Mouse (Mus musculus): ENCODE data around the gene Klhl22.
A peak's percentile ranks its signal among the peaks of the same experiment; 100 is the strongest.

Gene Klhl22

DNA sequence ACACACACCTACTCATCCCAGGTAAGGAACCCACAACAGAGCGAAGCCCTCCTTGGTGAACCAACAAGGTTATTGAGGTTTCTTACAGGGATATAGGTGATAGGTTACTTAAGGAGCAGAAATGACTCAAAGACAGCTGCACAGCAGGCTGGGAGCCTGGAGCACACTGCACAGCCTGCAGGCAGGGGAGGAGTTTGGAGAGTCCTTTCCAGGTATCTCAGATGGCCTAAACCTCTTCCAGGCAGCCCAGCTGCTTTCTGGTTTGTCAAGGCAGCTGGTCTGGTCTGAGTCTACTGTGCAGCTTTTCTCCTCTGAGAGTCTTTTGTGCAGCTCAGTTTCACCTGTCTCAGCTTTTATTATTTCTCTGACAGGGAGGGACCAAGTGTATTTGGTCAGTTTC lies 1.7 kb upstream of the Klhl22 start:
- no peak for DNase-seq (ENCODE audit: low spot score)

DNA sequence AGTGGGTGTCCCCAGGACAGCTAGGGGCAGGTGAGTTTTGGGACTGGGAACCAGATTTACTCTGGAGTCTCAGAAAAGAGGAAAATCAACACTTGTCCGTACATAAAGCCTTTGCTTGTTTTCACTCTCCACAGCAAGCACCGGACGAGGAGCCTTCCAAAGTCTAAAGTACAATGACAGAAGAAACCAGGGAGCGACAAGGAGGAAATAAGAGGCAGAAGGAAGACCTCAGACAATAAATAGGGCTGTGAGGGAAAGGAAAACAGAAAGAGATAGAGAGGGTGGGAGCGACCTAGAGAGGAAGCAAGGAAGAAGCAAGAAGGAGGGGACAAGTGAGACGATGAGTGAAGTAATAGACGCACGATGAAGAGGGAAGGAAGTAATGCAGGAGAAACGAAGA lies 516 bp upstream of the Klhl22 start:
- DNase-seq (ENCODE audit: low spot score): no peak

DNA sequence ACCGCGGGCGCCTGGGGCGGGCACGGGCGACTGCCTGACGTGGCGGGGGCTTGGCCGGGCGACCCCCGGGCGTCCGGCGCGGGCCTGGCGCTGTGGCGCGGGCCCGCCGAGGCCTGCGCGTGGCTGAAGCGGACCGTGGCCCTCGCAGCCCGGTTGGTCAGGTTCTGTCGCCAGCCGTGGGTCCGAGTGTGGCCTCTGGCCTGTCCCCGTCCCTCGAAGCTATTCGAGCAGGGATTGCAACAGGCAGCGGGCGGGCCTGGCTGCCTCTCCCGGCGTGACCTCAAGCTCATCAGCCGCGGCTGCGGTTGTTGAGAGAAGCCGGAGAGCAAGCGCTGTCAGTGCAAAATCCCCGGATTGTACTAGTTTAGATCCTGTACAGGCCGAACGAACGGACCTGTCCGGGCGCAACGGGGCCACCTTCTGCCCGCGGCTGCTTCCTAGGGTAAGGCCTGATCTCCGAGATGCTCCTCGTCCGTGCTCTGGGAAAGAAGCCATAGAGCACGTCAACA lies 449 bp downstream of the Klhl22 start:
- DNase-seq (ENCODE audit: low spot score): peak; percentile 39

- no peak for DNase-seq (ENCODE audit: low spot score)
Observed at GRCm38 (mm10) chr16:17760657-17761056, 1.2 kb downstream of the Klhl22 start.

DNA sequence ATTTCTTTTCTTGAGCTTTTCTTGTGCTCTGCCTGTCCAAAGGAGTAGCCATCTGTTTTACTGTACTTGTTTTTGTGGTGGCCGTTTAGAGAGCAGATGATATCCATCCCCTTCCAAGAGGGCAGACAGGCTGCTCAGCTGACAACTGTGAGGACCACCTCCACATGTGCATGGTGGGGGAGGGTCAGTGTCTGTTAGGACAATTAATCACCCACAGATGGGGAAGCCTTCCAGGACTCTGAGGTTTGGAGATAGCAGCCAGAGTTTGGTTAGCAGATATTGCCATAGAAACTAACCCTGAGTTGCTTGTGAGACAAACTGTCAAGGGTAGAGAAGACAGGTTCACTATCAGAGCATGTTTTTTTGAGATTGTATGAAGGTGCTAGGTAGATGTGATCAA lies 1.7 kb downstream of the Klhl22 start:
- DNase-seq (ENCODE audit: low spot score): no peak

DNA sequence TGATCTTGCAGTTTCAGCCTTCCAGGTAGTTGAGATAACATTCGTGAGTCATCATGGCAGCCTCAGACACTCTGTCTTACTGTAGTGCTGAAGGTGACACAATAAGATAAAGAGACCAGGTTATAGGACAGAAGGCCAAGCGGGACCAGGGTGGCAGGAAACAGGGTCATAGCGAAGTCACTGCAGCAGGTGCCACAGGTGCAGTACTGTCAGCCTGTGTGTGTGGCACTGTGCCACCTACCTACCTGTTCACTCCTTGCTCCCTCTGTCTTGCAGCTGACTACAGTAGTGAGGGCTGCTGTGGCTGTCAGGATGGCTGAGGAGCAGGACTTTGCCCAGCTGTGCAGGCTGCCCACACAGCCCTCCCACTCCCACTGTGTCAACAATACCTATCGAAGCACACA lies 4.7 kb downstream of the Klhl22 start:
- DNase-seq (ENCODE audit: low spot score): no peak

DNA sequence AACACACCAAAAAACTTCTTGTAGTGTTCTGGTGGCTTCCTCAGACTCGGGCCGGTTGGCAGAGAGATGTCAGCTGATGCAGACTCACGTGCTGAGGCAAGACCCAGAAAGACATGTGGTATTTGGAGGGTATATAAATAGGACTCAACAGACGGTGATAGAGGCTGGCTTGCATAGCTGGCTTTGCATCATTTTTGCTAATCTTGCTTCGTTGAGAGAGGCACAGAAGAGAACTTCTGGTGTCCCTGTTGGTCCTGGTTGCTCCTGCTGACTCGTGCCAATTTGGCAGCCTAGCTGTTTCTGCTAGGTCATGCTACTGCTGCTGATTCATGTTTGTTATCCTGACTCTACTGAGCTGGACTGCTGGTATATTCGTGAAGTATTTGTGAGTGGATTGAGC lies 9.4 kb downstream of the Klhl22 start:
- no peak for DNase-seq (ENCODE audit: low spot score)

GRCm38 (mm10) chr16:17771117-17771865 lies 11.9 kb downstream of the Klhl22 start:
- no peak for DNase-seq (ENCODE audit: low spot score)

DNA sequence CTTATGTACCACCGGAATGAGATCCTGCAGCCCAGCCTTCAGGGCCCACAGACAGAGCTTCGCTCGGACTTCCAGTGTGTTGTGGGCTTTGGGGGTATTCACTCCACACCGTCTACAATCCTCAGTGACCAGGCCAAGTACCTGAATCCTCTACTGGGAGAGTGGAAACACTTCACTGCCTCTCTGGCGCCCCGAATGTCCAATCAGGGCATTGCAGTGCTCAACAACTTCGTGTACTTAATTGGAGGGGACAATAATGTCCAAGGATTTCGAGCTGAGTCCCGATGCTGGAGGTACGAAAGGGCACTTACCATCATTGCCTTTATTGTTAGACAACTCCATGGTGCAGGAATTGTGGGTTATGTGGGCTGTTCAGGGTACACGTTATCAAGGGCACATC lies 17.4 kb downstream of the Klhl22 start:
- DNase-seq (ENCODE audit: low spot score): peak; percentile 32

GRCm38 (mm10) chr16:17778223-17778622 lies 18.8 kb downstream of the Klhl22 start:
- no peak for DNase-seq (ENCODE audit: low spot score)

DNA sequence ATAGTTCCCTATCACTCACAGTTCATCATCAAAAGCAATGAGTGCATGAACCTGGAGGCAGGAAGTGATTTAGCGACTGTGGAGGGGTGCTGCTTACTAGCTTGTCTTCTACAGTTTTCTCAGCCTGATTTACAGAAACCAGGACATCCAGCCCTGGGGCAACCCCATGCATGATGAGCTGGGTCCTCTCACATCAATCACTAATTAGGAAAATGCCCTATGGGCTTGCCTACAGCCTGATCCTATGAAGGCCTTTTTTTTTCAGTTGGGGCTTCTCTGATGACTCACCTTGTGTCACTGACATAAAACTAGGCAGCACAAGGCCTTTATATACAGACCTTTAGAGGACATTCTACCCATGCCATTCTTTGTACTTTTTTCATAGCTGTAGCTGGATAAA lies 20.3 kb downstream of the Klhl22 start:
- no peak for DNase-seq (ENCODE audit: low spot score)

GRCm38 (mm10) chr16:17785337-17785736 lies 25.9 kb downstream of the Klhl22 start:
- no peak for DNase-seq (ENCODE audit: low spot score)

DNA sequence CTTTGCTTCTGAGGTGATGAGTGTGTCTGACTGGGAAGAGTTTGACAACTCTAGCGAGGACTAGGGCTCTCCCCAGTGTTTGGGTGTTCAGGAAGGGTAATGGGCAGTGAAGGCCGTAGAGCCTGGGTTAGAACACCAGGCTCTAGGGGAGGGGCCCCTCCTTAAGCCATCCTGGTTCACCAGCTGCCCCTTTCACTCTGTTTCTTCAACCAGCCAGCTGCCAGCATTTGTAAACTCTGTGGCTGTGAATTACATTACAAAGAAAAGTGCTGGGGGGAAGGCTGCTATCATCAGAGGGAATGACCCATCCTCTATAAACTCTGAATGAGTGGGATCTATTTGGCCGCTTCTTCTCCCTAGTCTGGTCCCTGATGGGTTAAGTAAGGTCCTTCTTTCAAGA lies 33.3 kb downstream of the Klhl22 start:
- DNase-seq (ENCODE audit: low spot score): no peak

GRCm38 (mm10) chr16:17794047-17794446 lies 34.6 kb downstream of the Klhl22 start:
- DNase-seq (ENCODE audit: low spot score): no peak

GRCm38 (mm10) chr16:17795643-17796042 lies 36.2 kb downstream of the Klhl22 start:
- no peak for DNase-seq (ENCODE audit: low spot score)

DNA sequence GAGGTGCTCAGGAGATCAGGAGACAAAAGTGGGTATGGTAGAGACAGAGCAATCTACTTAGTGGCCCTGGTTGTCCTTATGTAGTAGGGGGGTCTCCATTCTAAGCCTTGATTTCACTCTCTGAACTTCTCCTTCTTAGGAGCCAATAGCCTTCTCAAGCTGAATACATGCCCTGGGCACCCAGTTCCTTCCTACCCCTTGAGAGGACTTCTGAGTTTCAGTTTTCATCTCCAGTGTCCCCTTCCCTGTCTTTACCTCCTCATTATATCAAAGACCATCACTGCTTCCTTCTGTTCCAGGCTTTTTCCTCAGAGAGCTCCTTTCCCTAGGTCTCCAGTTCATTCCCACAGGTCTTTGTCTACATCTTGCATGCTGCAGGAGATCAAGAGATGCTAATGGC lies 37.1 kb downstream of the Klhl22 start:
- DNase-seq (ENCODE audit: low spot score): no peak

- DNase-seq (ENCODE audit: low spot score): peak; percentile 56
Observed at GRCm38 (mm10) chr16:17796971-17797811, 37.8 kb downstream of the Klhl22 start, which contains the start of gene Scarf2. Gene Scarf2, plus strand, starts transcription at chr16:17797282.

GRCm38 (mm10) chr16:17797812-17798311 lies 38.4 kb downstream of the Klhl22 start:
- DNase-seq (ENCODE audit: low spot score): no peak

GRCm38 (mm10) chr16:17798321-17799180 lies 39.1 kb downstream of the Klhl22 start:
- peak; percentile 54 for DNase-seq (ENCODE audit: low spot score)

- DNase-seq (ENCODE audit: low spot score): no peak
Observed at GRCm38 (mm10) chr16:17799584-17799983, 40.2 kb downstream of the Klhl22 start.

DNA sequence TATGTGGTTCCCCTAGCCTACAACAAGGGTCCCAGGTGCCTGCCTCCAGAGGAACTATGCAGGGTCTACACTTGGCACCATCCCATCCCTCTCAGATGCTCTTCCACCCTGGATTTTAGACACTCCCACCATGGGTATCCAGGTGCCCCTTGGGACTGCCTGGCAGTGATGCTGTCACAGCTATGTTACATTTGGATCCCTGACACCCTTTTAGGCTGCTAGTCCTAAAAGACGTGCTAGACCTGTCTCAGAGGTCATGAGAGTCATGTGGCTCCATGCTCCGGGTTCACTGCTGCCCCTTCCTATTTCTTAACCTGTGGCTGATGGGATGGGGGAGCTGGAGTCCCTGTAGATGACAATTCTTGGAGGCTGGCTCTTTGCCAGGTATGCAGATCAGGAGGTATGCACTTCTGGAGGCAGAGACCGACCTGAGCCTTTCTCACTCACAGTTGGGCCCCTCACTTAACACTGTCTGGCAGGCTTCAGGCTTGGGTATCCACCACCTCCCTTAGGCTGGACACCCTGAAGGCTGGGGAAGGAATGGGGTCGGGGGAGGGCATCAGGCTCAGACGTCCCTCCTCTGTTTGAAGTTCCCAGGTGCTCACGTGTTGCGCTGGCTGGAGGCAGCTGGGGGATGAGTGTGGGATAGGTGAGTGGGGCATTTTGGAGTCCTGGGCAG lies 42.5 kb downstream of the Klhl22 start:
- DNase-seq (ENCODE audit: low spot score): no peak

Measured in urinary bladder, postnatal 25 days (tissue).